Mouse (Mus musculus) layer of hippocampus, adult 18-20 months (tissue): Measurements from ENCODE around the gene Sec22b. TPM values are rescaled to one million over a fixed set of nuclear protein-coding genes. Genes with fewer than 3 reads are reported as not detected.

ENCODE experiments used
- DNase-seq, 2 experiments: peaks; one replicate each; pipeline ENCODE4 v3.0.0; 2022; ENCODE audit warnings: low spot score in 2 of 2
- total RNA-seq, 2 experiments: library from RNA; stranded (reverse); gene quantifications; 2 replicates each; pipeline ENCODE4 v1.2.3; 2021

Gene Sec22b
- total RNA-seq, 2 experiments from 2014 or later, result 77.2 to 80.5 TPM

GRCm38 (mm10) chr3:97901586-97901985, 596 bp downstream of the Sec22b start:
- DNase-seq, result no peak

GRCm38 (mm10) chr3:97909737-97910136, 8.7 kb downstream of the Sec22b start:
- DNase-seq, result no peak

- no peak for DNase-seq
Observed at GRCm38 (mm10) chr3:97911093-97911492, 10.1 kb downstream of the Sec22b start.

- no peak for DNase-seq
Observed at GRCm38 (mm10) chr3:97915081-97915480, 14.1 kb downstream of the Sec22b start.

- no peak for DNase-seq
Observed at GRCm38 (mm10) chr3:97918885-97919550, 18.0 kb downstream of the Sec22b start.

- DNase-seq, result no peak
Observed at GRCm38 (mm10) chr3:97925246-97925645, 24.3 kb downstream of the Sec22b start.

GRCm38 (mm10) chr3:97927322-97927721, 26.3 kb downstream of the Sec22b start:
- no peak for DNase-seq

GRCm38 (mm10) chr3:97928968-97929858, 28.2 kb downstream of the Sec22b start:
- DNase-seq, result peak; percentile 54 to 90

GRCm38 (mm10) chr3:97930141-97930786, 29.3 kb downstream of the Sec22b start:
- DNase-seq, result no peak

- no peak for DNase-seq
Observed at GRCm38 (mm10) chr3:97930787-97931158, 29.8 kb downstream of the Sec22b start.

GRCm38 (mm10) chr3:97931310-97931885, 30.4 kb downstream of the Sec22b start:
- DNase-seq, result peak; percentile 51 to 67

- DNase-seq, result no peak
Observed at GRCm38 (mm10) chr3:97932131-97932530, 31.1 kb downstream of the Sec22b start.

- no peak for DNase-seq
Observed at GRCm38 (mm10) chr3:97932771-97933170, 31.8 kb downstream of the Sec22b start.

GRCm38 (mm10) chr3:97933251-97933650, 32.3 kb downstream of the Sec22b start:
- DNase-seq, result no peak

GRCm38 (mm10) chr3:97933811-97934210, 32.8 kb downstream of the Sec22b start:
- no peak for DNase-seq

GRCm38 (mm10) chr3:97934331-97935300, 33.6 kb downstream of the Sec22b start:
- no peak for DNase-seq

- no peak for DNase-seq
Observed at GRCm38 (mm10) chr3:97937068-97937944, 36.3 kb downstream of the Sec22b start.

- DNase-seq, result no peak
Observed at GRCm38 (mm10) chr3:97937945-97938266, 36.9 kb downstream of the Sec22b start.

- DNase-seq, result no peak
Observed at GRCm38 (mm10) chr3:97938814-97939526, 38.0 kb downstream of the Sec22b start.
